Mouse (Mus musculus): ENCODE measurements around the gene Dpf1.

Dpf1 gene

DNA sequence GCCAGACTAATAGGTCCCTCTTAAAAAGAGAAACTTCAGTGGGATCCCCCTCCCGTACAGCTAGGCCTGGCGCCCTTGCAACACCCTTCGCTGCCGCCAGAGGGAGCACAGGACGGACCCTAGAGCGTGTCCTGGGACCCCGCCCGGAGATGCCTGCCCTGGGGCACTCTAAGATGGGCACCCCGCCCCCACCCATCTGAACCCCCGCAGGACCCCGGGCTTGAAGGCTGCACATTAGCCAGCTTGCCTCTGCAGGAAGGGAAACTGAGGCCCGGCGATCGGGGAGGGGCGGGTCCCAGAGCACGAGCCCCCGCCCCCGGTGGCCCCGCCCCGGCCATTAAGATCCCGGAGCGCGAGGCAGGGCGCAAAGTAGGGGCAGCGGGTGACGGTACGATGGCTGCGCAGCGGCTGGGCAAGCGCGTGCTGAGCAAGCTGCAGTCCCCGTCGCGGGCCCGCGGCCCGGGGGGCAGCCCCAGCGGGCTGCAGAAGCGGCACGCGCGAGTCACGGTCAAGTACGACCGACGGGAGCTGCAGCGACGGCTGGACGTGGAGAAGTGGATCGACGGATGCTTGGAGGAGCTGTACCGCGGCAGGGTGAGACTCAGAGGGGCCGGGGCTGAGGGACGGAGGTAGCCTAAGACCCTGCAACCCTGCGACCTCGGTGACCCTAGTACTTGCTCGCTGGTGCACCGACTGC is 14.7 kb upstream of the Dpf1 start, which contains the start of gene Ppp1r14a:
Gene Ppp1r14a (plus strand): TSS at position 367 of the 697 bp plus-strand sequence.
- peak; percentile 66 for DNase-seq

DNA sequence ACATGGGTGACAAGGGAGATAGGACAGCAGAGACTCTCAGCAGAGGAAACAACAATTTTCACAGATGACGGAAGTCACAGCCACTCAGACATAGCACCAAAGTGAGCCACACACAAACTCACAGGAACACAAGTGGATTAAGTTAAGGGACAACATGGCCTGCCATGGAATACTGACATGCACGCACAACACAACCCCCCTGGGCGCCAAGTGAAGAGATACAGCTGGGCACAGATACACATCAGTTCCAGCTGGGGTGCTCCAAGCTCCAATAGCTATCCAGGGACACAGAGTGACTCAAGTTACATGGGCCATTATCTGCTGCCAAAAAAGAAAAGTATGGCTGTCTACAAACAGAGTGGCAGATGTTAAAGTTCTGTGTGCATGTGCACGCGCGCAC is 13.9 kb upstream of the Dpf1 start:
- no peak for DNase-seq

- no peak for DNase-seq
Observed at GRCm38 (mm10) chr7:29290691-29291485, 12.9 kb upstream of the Dpf1 start.

DNA sequence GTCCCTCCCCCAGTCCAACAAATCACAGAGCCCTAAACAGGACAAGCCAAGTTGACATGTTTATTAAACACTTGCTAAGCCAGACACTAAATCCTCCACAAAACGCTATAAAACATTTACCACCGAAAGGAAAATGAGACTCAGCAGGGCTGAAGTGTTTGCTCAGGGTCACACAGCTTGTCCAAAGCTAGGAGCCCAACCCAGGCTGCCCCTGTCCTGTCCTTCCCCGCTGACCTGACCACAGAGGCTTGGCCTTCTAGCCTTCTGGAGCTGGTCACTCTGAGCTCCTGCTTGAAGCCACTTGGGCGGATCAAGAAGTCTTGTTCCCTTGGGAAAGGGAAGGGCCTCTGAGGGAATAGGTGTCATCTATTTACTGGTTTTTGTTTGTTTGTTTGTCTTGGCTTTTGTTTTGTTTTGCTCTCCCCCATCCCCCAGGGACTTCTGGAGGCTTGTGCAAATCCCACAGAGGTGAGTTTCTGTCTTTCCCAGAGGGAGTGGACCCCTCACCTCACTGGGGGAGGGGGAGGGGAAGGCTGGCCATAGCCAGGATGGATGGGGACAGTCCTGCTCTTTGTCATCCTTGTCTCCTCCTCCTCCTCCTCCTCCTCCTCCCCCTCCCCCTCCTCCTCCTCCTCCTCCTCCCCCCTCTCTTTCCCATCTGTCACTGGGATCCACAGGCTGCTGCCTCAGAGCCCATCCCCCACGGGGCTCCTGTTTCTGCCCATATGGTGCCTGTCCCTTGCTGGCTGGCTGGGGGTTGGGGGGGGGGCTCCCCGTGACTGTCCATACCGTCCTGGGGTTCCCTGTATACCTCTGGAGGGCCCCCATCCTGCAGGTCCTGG is 11.9 kb upstream of the Dpf1 start:
- no peak for DNase-seq

GRCm38 (mm10) chr7:29292458-29293098 is 11.2 kb upstream of the Dpf1 start:
- no peak for DNase-seq

DNA sequence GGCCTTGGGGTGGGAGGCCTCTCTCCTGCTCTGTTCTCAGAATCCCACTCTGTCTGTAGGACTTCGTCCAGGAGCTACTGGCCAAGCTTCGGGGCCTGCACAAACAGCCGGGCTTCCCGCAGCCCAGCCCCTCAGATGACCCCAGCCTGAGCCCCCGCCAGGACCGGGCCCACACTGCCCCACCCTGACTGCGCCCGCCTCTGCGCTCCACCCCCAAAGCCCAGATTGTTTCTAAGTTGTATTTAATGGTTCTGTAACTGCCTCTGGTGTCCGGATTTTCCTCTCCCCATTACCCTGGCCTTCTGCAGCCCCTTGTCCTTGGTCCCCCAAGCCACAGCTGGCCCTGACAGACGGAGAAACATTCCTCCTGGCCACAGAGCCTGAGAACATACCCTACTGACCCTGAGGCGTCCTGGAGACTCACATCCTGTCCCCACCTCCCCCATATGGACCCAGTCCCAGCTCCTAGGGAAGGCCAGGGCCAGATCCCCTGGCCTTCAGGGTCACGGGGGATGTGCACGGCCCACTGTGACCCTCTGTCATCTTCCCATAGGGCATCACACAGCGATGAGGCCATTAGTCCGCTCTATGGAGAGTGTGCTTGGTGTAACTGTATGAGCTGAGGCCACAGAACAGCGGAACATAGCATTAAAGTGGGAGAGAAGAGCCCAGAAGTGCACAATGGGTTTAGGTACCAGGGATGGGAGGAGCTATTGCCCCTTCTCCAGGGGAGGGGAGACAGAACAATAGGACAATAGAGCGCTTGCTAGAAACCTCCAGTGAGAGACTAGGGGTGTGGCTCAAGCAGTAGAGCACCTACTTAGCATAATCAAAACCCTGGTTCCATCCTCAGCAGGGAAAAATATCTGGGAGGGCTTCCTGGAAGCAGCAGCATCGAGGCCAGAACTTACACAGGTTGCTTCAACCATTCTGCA is 10.4 kb upstream of the Dpf1 start:
- DNase-seq, result no peak

- DNase-seq, result no peak
Observed at GRCm38 (mm10) chr7:29294111-29294761, 9.5 kb upstream of the Dpf1 start.

- DNase-seq, result no peak
Observed at GRCm38 (mm10) chr7:29295861-29296647, 7.7 kb upstream of the Dpf1 start.

DNA sequence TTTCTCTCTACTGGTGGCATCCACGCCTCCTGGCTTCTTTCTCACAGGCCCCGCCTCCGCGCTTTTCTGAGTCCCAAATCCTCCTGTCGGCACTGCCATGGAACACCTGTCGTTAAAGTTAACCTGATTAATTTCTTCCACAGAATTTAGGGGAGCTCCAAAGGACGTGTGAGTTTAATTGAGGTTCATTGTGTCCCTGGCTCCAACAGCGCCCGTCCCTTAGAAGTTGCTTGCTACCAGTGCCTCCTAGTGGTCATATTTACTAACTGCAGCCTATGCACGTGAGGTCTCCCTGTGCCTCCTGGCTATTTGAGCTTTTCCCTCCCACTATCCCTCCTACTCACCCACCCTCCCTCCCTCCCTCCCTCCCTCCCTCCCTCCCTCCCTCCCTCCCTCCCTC is 6.8 kb upstream of the Dpf1 start:
- no peak for DNase-seq

DNA sequence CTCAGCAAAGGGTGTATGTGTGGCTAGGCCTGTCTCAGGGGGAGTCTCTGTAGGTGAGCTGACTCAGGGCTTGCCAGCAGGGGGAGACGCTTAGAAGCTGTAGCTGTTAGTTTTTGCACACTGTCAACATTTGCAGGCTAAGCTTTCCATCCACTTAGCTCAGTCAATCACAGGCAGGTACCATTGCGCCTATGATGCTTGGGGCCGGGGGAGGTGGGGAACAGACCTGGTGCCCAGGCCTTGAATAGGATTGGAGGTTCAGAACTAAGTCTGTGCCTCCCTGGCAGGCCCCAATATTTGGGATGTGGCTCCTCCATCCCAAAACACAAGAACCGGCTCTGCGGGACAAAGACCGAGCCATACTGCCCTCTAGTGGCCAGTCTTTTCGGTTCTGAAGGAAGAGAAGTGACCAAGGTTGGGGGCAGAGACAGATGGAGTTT is 2.6 kb upstream of the Dpf1 start:
- peak; percentile 77 for DNase-seq

DNA sequence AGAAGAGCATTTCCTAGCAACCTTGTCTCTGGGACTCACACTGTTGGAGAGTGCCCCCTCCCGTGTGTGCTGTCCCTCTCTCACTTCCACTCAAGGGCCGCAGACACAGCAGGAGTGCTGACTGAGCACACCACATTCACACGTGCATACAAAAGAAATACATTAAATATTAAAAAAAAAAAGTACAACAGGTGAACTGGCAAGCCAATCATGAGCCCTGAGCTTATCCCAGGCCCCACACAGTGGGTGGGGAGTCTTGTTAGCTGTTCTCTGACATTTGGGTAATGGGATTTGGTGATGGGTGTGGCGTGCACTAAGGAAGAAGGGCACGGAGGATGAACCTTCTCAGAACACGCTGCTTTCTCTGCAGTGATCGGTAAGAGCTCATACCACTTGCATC is 1.1 kb upstream of the Dpf1 start:
- DNase-seq, result no peak

DNA sequence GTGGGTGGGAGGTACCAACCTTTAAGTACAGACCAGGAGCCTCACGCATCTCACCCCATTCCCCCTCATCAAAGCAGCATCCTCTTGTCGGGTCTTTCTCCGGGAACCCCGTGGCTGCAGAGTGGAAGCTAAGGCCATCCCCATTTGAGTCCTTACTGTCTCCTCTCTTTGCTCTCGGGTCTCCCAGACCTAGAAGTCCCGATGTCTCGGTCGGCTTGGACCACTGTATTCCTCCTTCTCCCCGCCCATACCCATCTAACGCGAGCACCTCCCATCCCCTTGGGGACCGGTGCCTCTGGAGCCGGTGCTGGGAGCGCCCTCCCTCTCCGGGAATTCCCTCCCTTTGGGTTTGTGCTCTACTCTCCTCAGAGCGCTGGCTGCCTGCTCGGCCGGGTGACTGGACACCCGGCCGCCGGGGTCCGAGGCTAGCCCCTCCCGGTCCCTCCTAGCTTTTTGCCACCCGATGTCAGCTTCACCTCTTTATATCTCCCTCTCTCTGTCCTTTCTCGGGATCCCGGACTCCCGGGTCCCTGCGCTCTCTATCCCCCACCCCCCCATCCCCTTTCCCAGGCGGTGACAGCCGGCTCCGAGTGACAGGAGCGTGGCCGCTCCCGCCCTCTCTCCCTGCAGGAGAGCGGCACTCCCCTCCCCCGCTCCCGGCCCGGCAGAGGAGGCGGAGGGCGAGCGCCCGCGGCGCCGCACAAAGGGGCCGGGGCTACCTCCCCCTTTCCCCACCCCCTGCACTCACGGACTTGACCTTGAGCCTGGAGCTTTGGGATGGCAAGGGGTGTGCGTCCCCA is 912 bp downstream of the Dpf1 start:
- no peak for DNase-seq

GRCm38 (mm10) chr7:29305263-29305988 is 1.7 kb downstream of the Dpf1 start:
- no peak for DNase-seq

- no peak for DNase-seq
Observed at GRCm38 (mm10) chr7:29306108-29306507, 2.4 kb downstream of the Dpf1 start.

DNA sequence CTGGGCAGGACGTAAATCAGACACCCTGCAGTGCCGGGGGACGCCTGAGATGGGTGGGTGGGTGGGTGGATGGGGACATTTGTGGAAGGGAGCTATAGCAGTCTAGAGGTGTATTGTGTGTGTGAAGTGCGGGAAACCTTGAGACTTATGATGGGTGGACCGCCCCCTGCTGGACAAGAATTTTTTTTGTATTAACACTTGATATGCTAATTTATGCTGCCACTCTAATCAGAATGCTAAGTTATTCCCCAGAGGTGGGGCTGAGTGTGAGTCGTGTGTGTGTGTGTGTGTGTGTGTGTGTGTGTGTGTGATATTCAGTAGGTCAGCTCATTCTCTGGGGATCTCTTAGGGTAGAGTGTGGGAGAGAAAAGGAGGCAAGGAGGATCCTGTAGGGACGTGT is 2.9 kb downstream of the Dpf1 start:
- DNase-seq, result no peak

DNA sequence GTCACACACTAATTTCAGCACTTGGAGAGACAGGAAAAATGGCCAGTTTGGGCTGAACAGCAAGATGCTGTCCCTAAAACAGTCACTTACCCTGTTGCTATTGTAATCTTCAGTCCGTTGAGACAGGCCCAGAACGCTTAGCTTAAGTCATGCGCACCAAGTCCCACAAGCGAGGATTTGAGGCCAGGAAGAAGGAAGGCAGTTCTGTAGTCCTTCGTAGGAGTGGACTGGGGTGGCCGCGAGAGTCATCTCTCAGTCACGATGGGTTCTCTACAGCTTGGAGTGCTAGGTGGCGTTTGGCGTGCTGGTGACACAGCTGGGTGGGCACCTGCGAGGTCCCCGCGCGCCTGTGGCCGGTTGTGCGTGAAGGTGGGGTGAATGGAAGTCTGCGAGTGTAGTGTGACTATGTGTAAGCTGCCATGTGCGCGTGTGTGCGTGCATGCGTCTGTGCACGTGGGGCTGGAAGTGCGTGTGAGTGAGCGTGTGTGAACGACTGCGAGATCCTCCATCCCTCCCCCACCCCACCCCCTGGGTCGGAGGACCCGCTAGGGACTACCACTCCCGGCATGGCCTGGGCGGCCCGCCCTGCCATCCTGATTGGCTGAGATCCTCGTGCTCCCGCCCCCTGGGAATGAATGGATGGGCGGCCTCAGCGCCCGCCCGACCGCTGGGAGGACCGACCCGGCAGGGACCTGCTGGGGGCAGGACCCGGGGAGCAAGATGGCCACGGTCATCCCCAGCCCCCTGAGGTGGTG is 3.8 kb downstream of the Dpf1 start:
- peak; percentile 95 for DNase-seq

GRCm38 (mm10) chr7:29309221-29309721 is 5.5 kb downstream of the Dpf1 start:
- peak; percentile 64 for DNase-seq

DNA sequence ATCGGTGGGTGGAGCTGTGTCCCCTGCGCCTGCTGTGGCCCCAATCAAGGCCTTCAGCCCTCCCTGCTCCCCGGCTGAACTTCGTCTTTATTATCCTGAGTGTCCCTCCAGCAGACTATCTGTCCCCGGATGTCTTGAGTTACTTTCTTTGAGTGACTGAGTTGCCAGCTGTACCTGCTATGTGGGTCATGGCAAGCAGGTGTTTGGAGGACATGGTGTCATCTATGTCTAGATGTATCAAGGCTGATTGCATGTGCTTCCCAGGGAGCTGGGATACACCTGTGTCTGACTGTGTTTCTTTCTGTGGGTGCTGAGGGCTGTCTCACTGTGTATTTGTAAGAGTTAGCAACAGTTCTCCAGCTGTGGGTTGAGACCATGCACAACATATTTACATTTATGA is 6.0 kb downstream of the Dpf1 start:
- no peak for DNase-seq

Measured in right cerebral cortex, postnatal 14 days (tissue).